Mouse (Mus musculus): ENCODE measurements around the gene Slc7a7. TPM values are rescaled to one million over a fixed set of nuclear protein-coding genes. Genes with fewer than 3 reads are reported as not detected.

The Slc7a7 gene
- polyA plus RNA-seq, 1 experiment from 2014 or later: 8.2 TPM

GRCm38 (mm10) chr14:54412629-54413170 lies 4.9 kb downstream of the Slc7a7 start:
- ATAC-seq: peak; percentile 33
- DNase-seq (ENCODE audit: low read depth, low spot score): no peak
- ChIA-PET CTCF (interaction anchor here (0.7 to 2.8 kb wide), 20 partner anchors 11 to 353 kb away, joined by 3 to 12 read pairs (median 4); no protein-coding TSS in a partner anchor), POLR2A (interaction anchor here (1.2 kb wide), 1 partner anchor 182 kb away, joined by 3 read pairs; no protein-coding TSS in a partner anchor)
- in situ Hi-C loops (cut with MboI; ENCODE audit: low pct_unique_long_range_greater_than_20kb): loop anchor here (5.0 to 25.0 kb wide), 3 partner anchors 45 to 350 kb away; no protein-coding TSS in a partner anchor
- TF ChIP-seq CTCF (IDR thresholded peaks at IDR 0.05): no peak
- no peaks in the 10 kb centered on the region for H3K27me3 ChIP-seq

DNA sequence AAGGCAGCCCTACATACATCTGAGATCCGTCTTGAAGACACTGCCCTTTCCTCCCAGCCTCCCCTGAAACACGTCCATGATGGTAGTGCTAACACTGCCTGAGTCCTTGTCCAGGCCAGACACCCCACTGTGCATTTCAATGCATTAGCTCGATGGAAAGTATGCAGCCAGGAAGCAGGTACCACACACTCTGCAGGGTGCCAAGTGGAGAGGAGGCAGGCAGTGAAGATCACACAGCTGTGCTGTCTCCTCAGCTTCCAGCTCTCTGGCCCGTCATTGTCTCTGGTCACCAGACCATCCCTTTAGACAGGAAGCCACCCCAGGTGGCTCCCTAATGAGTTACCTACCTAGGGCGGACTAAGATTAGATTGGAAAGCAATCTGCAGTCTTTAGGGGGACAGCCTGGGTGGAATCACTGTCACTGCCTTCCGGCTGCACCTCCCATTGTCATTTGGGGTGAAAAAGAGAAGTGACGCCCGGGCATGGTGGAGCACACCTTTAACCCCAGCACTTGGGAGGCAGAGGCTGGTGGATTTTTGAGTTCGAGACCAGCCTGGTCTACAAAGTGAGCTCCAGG lies 5.5 kb downstream of the Slc7a7 start:
- ATAC-seq (no peak), DNase-seq (ENCODE audit: low read depth, low spot score) (no peak)
- TF ChIP-seq CTCF (IDR thresholded peaks at IDR 0.05): no peak
- no peaks in the 10 kb centered on the region for H3K27me3 ChIP-seq
- in situ Hi-C loops (cut with MboI; ENCODE audit: low pct_unique_long_range_greater_than_20kb): loop anchor here (5.0 to 25.0 kb wide), 3 partner anchors 45 to 350 kb away; no protein-coding TSS in a partner anchor
- CTCF ChIA-PET: interaction anchor here (0.7 to 2.8 kb wide), 17 partner anchors 11 to 185 kb away, joined by 3 to 12 read pairs (median 4); no protein-coding TSS in a partner anchor
- POLR2A ChIA-PET: interaction anchor here (0.6 kb wide), 1 partner anchor 14 kb away, joined by 3 read pairs; the partner anchor contains the start of gene Mrpl52

- in situ Hi-C loops (cut with MboI; ENCODE audit: low pct_unique_long_range_greater_than_20kb): loop anchor here (5.0 to 25.0 kb wide), 3 partner anchors 43 to 348 kb away; no protein-coding TSS in a partner anchor
- no peak for ATAC-seq
Measured at GRCm38 (mm10) chr14:54409980-54410810, 7.4 kb downstream of the Slc7a7 start.

DNA sequence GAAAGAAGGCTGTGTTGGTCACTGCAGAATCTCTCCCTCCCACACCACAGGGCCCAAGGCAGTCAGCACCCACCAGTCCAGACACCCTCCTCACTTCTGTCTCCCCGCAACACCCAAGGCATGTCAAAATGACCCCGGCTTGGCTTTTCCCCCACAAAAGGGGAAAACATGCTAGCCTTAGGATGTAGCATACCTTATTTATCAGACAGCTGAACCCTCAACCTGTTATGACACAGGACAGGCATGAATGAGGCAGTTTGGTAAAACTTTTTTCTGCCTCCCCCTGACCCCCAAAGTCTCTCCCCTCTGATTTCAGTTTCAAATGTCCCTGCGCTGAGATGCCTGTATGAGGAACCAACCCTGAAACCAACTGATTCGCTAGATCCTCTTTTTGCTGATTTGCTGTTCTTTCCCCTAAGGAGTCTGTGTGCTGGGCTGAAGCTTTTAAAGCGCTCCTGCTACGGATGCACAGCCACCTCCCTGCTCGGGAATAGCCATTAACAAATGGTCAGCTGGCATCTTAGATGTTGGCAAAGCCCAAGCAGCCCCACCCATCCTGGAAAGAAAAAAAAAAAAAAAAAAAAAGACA lies 8.4 kb downstream of the Slc7a7 start:
- CTCF ChIA-PET: no interaction called here
- no peak for TF ChIP-seq CTCF (IDR thresholded peaks at IDR 0.05)
- no peaks in the 10 kb centered on the region for H3K27me3 ChIP-seq
- POLR2A ChIA-PET: no interaction called here
- in situ Hi-C loops (cut with MboI; ENCODE audit: low pct_unique_long_range_greater_than_20kb): loop anchor here (25.0 kb wide), 1 partner anchor 347 kb away; no protein-coding TSS in a partner anchor
- ATAC-seq (no peak), DNase-seq (ENCODE audit: low read depth, low spot score) (no peak)

More at GRCm38 (mm10) chr14:54409980-54410810, 7.4 kb downstream of the Slc7a7 start:
- no peak for DNase-seq (ENCODE audit: low read depth, low spot score)
- TF ChIP-seq CTCF (IDR thresholded peaks at IDR 0.05): no peak
- H3K27me3 ChIP-seq: no peaks in the 10 kb centered on the region
- POLR2A ChIA-PET: interaction anchor here (1.0 kb wide), 1 partner anchor 14 kb away, joined by 3 read pairs; no protein-coding TSS in a partner anchor
- CTCF ChIA-PET: interaction anchor here (1.8 to 2.7 kb wide), 2 partner anchors 171 to 176 kb away, joined by 3 to 8 read pairs; no protein-coding TSS in a partner anchor

GRCm38 (mm10) chr14:54408336-54409056 lies 9.1 kb downstream of the Slc7a7 start:
- DNase-seq (ENCODE audit: low read depth, low spot score) (no peak), ATAC-seq (no peak)
- no peak for TF ChIP-seq CTCF (IDR thresholded peaks at IDR 0.05)
- in situ Hi-C loops (cut with MboI; ENCODE audit: low pct_unique_long_range_greater_than_20kb): loop anchor here (25.0 kb wide), 1 partner anchor 346 kb away; no protein-coding TSS in a partner anchor
- ChIA-PET CTCF (no interaction called here), POLR2A (no interaction called here)
- no peaks in the 10 kb centered on the region for H3K27me3 ChIP-seq

GRCm38 (mm10) chr14:54401723-54402122 lies 15.9 kb downstream of the Slc7a7 start:
- in situ Hi-C loops (cut with MboI; ENCODE audit: low pct_unique_long_range_greater_than_20kb): loop anchor here (25.0 kb wide), 1 partner anchor 339 kb away; no protein-coding TSS in a partner anchor
- no peaks in the 10 kb centered on the region for H3K27me3 ChIP-seq
- ChIA-PET CTCF (interaction anchor here (0.7 to 1.8 kb wide), 2 partner anchors 11 to 26 kb away, joined by 3 to 4 read pairs; no protein-coding TSS in a partner anchor), POLR2A (no interaction called here)
- ATAC-seq (no peak), DNase-seq (ENCODE audit: low read depth, low spot score) (no peak)
- TF ChIP-seq CTCF (IDR thresholded peaks at IDR 0.05): no peak

GRCm38 (mm10) chr14:54398921-54399382 lies 18.6 kb downstream of the Slc7a7 start:
- ChIA-PET POLR2A (no interaction called here), CTCF (no interaction called here)
- DNase-seq (ENCODE audit: low read depth, low spot score) (no peak), ATAC-seq (peak; percentile 48)
- no peaks in the 10 kb centered on the region for H3K27me3 ChIP-seq
- in situ Hi-C loops (cut with MboI; ENCODE audit: low pct_unique_long_range_greater_than_20kb): no loop called here
- TF ChIP-seq CTCF (IDR thresholded peaks at IDR 0.05): no peak

GRCm38 (mm10) chr14:54398528-54398916 lies 19.1 kb downstream of the Slc7a7 start:
- in situ Hi-C loops (cut with MboI; ENCODE audit: low pct_unique_long_range_greater_than_20kb): no loop called here
- DNase-seq (ENCODE audit: low read depth, low spot score): no peak
- POLR2A ChIA-PET: no interaction called here
- no peaks in the 10 kb centered on the region for H3K27me3 ChIP-seq
- CTCF ChIA-PET: no interaction called here
- TF ChIP-seq CTCF (IDR thresholded peaks at IDR 0.05): no peak
- ATAC-seq: peak; percentile 33

GRCm38 (mm10) chr14:54397872-54398527 lies 19.6 kb downstream of the Slc7a7 start:
- ATAC-seq (no peak), DNase-seq (ENCODE audit: low read depth, low spot score) (no peak)
- ChIA-PET POLR2A (no interaction called here), CTCF (no interaction called here)
- H3K27me3 ChIP-seq: no peaks in the 10 kb centered on the region
- no peak for TF ChIP-seq CTCF (IDR thresholded peaks at IDR 0.05)
- in situ Hi-C loops (cut with MboI; ENCODE audit: low pct_unique_long_range_greater_than_20kb): no loop called here

All from Patski (cell line).